Mouse (Mus musculus): ENCODE results near the gene Ttc23. TPM values are rescaled to one million over a fixed set of nuclear protein-coding genes. Genes with fewer than 3 reads are reported as not detected.
A peak's percentile ranks its signal among the peaks of the same experiment; 100 is the strongest.

Ttc23 gene
- polyA plus RNA-seq, 2 experiments from 2014 or later, result 0.64 to 1.8 TPM

DNA sequence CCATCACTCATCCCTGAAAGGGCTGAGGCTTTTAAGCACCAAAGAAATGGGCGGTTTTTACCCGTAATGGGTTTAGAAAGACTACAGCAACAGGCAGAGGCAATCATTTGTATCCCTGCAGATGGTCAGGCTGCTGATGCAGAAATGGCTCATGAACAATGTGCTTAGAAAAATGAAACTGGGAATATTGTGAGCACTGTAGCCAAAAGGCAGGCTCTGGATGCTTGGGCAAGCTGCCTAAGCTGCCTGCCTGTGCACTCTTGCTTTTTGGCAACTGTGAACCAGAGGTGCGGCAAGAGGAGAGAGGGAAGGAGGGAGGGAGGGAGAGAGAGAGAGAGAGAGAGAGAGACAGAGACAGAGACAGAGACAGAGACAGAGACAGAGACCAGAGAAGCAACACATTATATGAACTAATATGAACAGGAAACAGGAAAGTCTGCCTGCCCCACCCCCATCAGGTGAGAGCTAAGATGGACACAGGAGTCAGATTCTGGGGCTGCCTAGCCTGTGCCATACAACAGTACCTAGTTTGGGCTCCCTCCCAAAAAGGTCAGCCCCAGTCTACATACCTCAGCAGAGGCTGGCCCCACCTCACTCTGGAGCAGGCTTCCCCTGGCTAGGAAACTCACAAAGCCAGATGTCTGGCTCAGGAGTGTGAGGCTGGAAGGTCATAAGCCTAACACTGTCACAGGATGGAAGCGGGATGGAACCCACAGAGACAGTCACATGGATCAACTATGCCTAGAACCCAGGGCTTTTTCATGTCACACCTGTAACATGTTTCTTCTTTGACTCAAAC, 102.4 kb downstream of the Ttc23 start:
- ATAC-seq, result no peak

- ATAC-seq, result no peak
Observed at GRCm38 (mm10) chr7:67754606-67755005, 107.4 kb downstream of the Ttc23 start.

- ATAC-seq, result no peak
Observed at GRCm38 (mm10) chr7:67755366-67755765, 108.2 kb downstream of the Ttc23 start.

GRCm38 (mm10) chr7:67756636-67757035, 109.4 kb downstream of the Ttc23 start:
- ATAC-seq, result no peak

DNA sequence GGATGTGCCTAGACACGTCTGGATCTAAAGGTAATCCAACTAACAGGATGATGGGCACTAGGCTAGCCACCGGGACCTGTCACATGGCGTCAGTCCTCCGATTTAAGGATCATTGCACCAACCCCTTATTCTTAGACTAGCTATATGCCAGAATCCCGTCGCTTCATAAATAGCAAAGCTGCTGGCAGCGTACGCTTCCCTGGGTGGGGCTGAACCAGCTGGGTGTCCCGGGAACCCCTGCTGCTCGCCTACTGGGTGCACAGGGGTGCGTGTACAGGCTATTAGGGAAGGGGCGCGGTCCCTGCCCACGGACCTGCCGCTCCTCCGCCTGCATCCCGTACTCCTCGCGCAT, 111.3 kb downstream of the Ttc23 start:
- no peak for ATAC-seq

DNA sequence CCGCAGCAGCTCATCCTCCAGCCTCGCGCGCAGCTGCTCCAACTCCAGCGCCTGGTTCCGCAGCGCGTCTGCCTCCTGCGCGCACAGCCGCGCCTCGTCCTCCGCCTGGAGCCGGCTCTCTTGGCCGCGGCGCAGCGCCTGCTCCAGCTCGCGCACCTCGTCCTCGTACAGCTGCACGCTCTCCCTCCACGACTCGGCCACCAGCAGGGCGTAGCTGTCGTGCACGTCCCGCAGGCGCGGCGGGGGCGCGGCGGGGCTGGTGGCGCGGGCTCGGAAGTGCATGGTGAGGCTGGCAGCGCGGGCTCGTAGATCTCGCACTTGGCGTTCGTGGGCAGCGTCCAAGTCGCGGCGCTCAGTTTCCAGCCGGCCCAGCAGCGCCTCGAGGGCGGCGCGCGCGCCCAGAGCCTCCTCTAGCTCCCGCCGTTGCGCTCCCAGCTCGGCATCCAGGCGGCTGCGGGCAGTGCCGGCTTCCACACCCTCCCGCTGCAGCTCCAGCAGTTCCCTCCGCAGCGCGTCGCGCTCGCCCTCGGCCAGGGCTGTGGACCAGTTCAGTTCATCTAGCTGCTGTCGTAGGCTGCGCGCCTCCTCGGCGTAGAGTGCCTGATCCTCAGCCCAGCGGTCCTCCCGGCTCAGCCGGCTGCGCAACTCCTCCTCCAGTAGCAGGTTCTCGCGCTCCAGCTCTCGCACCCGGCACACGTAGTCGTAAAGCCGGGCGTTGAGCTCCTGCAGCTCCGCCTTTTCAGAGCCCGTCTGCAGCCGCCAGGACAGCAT, 111.8 kb downstream of the Ttc23 start:
- ATAC-seq, result no peak

DNA sequence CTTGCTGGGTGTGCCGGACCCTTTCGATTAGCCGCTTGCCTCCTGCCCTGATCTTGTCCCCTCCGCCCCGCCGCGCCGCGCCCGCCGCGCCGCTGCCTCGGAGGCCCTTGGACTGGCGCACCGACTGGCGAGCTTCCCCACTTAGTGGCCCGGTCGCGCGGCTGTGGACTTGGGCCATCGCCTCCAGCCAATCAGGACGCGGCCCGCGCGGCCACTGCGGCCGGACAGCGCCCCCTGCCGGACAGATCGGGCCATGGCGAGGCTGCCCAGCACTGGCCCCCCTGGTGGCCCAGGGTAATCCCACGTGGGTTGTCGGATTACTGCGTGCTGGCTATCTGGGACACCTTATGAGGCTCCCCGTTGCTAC, 112.4 kb downstream of the Ttc23 start, which contains the start of gene Synm:
Gene Synm, minus strand, starts transcription at position 114 of the 367 bp plus-strand sequence.
- peak; percentile 28 for ATAC-seq

DNA sequence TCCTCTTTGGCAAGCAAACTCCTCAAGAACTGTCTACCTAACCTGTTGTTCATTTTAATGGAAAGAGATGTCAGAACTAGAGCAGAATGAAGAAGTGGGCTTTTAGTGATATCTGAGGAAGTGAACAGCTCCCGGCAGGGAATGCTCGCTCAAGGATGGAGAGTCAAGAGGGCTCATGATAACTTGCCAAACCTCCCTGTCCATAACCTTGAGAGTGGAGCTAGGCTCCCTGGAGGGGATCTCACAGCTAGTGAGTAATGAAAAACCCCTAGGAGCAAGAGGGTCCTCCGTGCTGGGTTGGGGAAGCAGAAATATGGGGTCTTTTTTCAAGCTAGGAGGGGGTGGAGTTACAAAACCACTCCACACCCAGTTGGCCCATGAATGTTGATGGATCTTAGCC, 116.4 kb downstream of the Ttc23 start:
- ATAC-seq, result no peak

GRCm38 (mm10) chr7:67768125-67768524, 120.9 kb downstream of the Ttc23 start:
- ATAC-seq, result no peak

- no peak for ATAC-seq
Observed at GRCm38 (mm10) chr7:67769487-67769886, 122.3 kb downstream of the Ttc23 start.

GRCm38 (mm10) chr7:67772231-67772630, 125.0 kb downstream of the Ttc23 start:
- no peak for ATAC-seq

- ATAC-seq, result no peak
Observed at GRCm38 (mm10) chr7:67775623-67776022, 128.4 kb downstream of the Ttc23 start.

DNA sequence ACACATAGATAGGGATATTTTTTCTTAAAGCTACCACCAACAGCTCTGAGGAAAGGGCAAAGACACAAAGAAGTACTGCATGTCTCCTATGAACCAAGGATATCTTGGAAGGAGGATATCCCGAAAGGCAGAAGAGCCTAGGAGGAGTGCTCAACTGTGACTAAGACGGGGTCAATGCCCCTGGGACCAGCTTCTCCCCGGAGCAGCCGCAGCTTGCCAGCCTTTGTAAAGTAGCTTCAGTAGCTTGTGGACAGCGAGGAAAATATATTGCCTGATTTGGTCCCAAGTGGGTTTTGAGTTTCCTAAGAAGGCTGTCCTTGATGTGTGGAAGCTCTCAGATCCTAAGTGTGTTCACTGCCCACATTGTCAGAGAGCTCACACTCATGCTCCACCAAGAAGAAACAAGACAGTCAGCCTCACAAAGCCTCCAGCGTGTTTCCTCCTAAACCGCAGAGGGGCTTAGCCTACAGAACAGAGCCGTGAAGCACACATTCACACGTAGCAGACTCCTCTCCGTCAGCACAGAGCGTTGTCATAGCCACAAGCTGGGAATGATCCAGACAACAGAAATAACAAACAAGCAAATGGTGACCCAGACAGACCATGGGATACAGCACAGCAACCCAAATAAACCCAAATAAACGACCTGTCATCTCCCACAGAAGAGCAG, 129.6 kb downstream of the Ttc23 start:
- ATAC-seq, result no peak

- ATAC-seq, result no peak
Observed at GRCm38 (mm10) chr7:67787861-67788260, 140.7 kb downstream of the Ttc23 start.

GRCm38 (mm10) chr7:67788713-67789112, 141.5 kb downstream of the Ttc23 start:
- no peak for ATAC-seq

GRCm38 (mm10) chr7:67791256-67791655, 144.0 kb downstream of the Ttc23 start:
- ATAC-seq, result no peak

- no peak for ATAC-seq
Observed at GRCm38 (mm10) chr7:67793449-67793848, 146.2 kb downstream of the Ttc23 start.

GRCm38 (mm10) chr7:67797065-67797464, 149.9 kb downstream of the Ttc23 start:
- ATAC-seq, result no peak

DNA sequence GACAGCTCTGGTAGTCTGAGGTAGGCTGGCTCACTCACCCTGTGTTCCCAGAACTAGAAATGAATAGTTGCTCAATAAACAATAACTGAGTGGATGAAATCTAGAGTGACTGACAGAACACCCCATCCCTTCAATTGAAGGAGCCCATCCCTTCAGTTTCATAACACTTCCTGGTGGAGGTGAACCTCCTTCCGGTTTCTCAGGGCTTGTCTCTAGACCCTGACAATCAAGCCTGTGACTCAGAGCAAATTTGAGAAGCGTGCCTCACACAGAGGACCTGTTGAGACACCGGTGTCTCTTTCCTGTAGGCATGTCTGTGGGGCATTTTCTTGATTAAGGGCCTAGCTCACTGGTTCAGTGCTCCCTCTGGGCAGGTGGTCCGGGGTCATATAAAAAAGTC, 151.3 kb downstream of the Ttc23 start:
- no peak for ATAC-seq

GRCm38 (mm10) chr7:67800547-67800946, 153.3 kb downstream of the Ttc23 start:
- ATAC-seq, result no peak

- no peak for ATAC-seq
Observed at GRCm38 (mm10) chr7:67801022-67801421, 153.8 kb downstream of the Ttc23 start.

DNA sequence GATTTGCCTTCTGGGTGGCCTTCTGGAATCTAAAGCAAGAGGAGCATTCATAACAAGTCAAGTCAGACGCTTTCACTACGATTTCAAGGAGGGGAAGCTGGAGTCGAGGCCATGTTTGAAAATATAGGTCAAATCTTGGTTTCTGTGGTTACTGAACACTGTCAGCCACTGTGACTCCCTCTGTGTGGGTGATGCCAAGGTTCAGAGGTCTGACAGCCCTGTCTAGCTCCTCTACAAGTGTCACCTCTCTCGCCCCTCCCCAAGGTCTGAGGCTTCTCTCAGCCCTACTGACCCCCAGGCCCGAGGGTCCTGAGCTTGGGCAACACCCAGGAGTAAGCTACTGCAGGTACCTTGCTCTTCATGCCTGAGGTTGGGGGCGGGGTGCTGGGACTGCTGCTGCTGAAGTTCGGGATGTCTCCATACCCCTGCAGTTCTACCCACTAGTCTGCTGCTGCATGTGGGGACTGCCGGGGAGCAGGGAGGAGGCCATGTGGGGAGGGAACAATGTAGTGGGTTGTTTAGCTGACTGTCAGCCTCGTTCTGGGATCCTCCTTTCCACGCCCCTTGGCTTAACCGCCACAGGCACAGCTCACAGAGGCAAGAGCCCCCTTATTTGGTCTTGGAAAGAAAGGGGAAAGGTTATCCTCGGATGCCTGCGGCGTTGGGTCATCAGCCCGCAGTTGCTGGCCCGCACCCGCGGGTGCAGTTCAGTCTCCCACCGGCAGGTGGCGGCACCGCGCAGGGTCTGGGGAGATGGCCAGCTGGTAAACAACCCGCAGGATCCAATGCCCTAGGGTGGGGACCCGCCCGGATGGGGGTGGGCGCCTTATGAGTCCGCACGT, 156.0 kb downstream of the Ttc23 start:
- ATAC-seq, result peak; percentile 76

DNA sequence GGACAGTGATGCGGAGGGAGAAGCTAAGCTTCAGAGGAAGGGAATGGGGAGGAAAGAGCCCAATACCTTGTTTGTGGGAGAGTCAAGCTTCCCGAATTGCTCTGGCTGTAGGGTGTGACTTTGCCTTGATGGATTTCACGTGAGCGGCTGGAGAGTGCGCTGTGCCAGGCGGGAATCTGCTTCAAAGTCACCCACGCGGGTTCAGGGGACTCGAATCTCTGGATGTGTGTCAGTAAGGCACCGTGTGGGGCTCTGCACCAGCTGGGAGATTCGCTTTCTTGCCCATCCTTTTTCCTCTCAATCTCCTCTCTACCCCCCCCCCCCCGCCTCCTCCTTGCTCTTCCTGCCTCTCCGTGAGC, 156.6 kb downstream of the Ttc23 start:
- no peak for ATAC-seq

Data from activated CD4-positive, CD25-positive, alpha-beta regulatory T cell, adult 4 months (primary cell).